Mouse (Mus musculus): Measurements from ENCODE around the gene 4632433K11Rik. TPM values are rescaled to one million over a fixed set of nuclear protein-coding genes. Genes with fewer than 3 reads are reported as not detected.
"Not testable (repeated sequence)": the region's sequence is repeated elsewhere in the genome, so short reads cannot be mapped to it uniquely, and the experiment has no call there.

4632433K11Rik gene
- total and polyA plus RNA-seq, 3 experiments = not detected

GRCm38 (mm10) chr7:5074984-5075383 lies 41.1 kb downstream of the 4632433K11Rik start:
- Histone ChIP-seq H3K27me3 (ENCODE audit: control insufficient read depth in 1 of 2, insufficient read depth in 2 of 2, low read length in 2 of 2) (no peaks in the 10 kb centered on the region), H3K79me2 (ENCODE audit: control insufficient read depth, insufficient read depth, low read length, poor library complexity) (peaks cover 18% of the 10 kb centered on the region), H3K27ac (ENCODE audit: control insufficient read depth, low read depth, low read length) (no peak overlapping the region), H3K9me3 (replicated peaks; ENCODE audit: insufficient read depth, low read length) (no peaks in the 10 kb centered on the region), H3K9ac (ENCODE audit: control insufficient read depth, low read depth, low read length, poor library complexity, severe bottlenecking) (no peak overlapping the region), H3K36me3 (ENCODE audit: control insufficient read depth in 1 of 2, insufficient read depth in 2 of 2, low read length in 2 of 2) (peaks cover 48% of the 10 kb centered on the region in 2 experiments), H3K4me3 (ENCODE audit: control insufficient read depth in 1 of 2, insufficient read depth in 1 of 2, low read depth in 2 of 2, low read length in 2 of 2) (no peak overlapping the region), H3K4me1 (ENCODE audit: control insufficient read depth in 1 of 2, insufficient read depth in 2 of 2, low read length in 2 of 2) (peaks cover 12 to 32% of the 10 kb centered on the region in 2 experiments)
- no peak for TF ChIP-seq POLR2AphosphoS2 (IDR thresholded peaks at IDR 0.05; ENCODE audit: low read length)
- no peak for DNase-seq (ENCODE audit: low read depth, low spot score)

- DNase-seq (ENCODE audit: low read depth, low spot score) = peak; percentile 72
- H3K27ac ChIP-seq (ENCODE audit: control insufficient read depth, low read depth, low read length) = peak overlapping the region; percentile 84
- 0 out of 2 replicates have a peak, but pooled peaks have one; percentile 47 for TF ChIP-seq GABPA (IDR thresholded peaks at IDR 0.05; ENCODE audit: low read depth, low read length)
- peak in 1 of 2 experiments; percentile 63; a peak in 2 of 4 replicates for TF ChIP-seq EP300 (IDR thresholded peaks at IDR 0.05; ENCODE audit: low read depth in 1 of 2, low read length in 2 of 2)
- TF ChIP-seq ZKSCAN1 (IDR thresholded peaks at IDR 0.05; ENCODE audit: low read depth, low read length) = no peak
- peak; percentile 30; the same call in 1 of the 2 replicates for TF ChIP-seq GATA1 (IDR thresholded peaks at IDR 0.05; ENCODE audit: low read depth, low read length)
- TF ChIP-seq TAL1 (IDR thresholded peaks at IDR 0.05; ENCODE audit: low read length) = peak; percentile 43
- TF ChIP-seq ETS1 (IDR thresholded peaks at IDR 0.05; ENCODE audit: low read depth, low read length) = peak; percentile 86
- TF ChIP-seq USF1 (IDR thresholded peaks at IDR 0.05; ENCODE audit: low read depth, low read length) = peak; percentile 84; the same call in 1 of the 2 replicates
- TF ChIP-seq BHLHE40 (IDR thresholded peaks at IDR 0.05; ENCODE audit: borderline replicate concordance, low read depth, low read length) = no peak
- TF ChIP-seq TCF12 (IDR thresholded peaks at IDR 0.05; ENCODE audit: low read depth, low read length) = peak; percentile 46; the same call in 1 of the 2 replicates
- H3K4me1 ChIP-seq (ENCODE audit: control insufficient read depth in 1 of 2, insufficient read depth in 2 of 2, low read length in 2 of 2) = peaks cover 12 to 30% of the 10 kb centered on the region in 2 experiments
- H3K27me3 ChIP-seq (ENCODE audit: control insufficient read depth in 1 of 2, insufficient read depth in 2 of 2, low read length in 2 of 2) = no peaks in the 10 kb centered on the region
- no peak overlapping the region for H3K4me3 ChIP-seq (ENCODE audit: control insufficient read depth in 1 of 2, insufficient read depth in 1 of 2, low read depth in 2 of 2, low read length in 2 of 2)
- H3K9ac ChIP-seq (ENCODE audit: control insufficient read depth, low read depth, low read length, poor library complexity, severe bottlenecking) = no peak overlapping the region
- H3K9me3 ChIP-seq (replicated peaks; ENCODE audit: insufficient read depth, low read length) = no peaks in the 10 kb centered on the region
- peaks cover 41 to 43% of the 10 kb centered on the region in 2 experiments for H3K36me3 ChIP-seq (ENCODE audit: control insufficient read depth in 1 of 2, insufficient read depth in 2 of 2, low read length in 2 of 2)
- peaks cover 19% of the 10 kb centered on the region for H3K79me2 ChIP-seq (ENCODE audit: control insufficient read depth, insufficient read depth, low read length, poor library complexity)
These were observed 43.0 kb downstream of the 4632433K11Rik start for GRCm38 (mm10) chr7:5076931-5077330.

GRCm38 (mm10) chr7:5079365-5080009 lies 45.6 kb downstream of the 4632433K11Rik start:
- Histone ChIP-seq H3K36me3 (ENCODE audit: control insufficient read depth in 1 of 2, insufficient read depth in 2 of 2, low read length in 2 of 2) (peaks cover 24 to 43% of the 10 kb centered on the region in 2 experiments), H3K4me3 (ENCODE audit: control insufficient read depth in 1 of 2, insufficient read depth in 1 of 2, low read depth in 2 of 2, low read length in 2 of 2) (peak overlapping the region; percentile 17 to 30; a peak in 2 of 4 replicates), H3K4me1 (ENCODE audit: control insufficient read depth in 1 of 2, insufficient read depth in 2 of 2, low read length in 2 of 2) (peaks cover 12 to 34% of the 10 kb centered on the region in 2 experiments), H3K9ac (ENCODE audit: control insufficient read depth, low read depth, low read length, poor library complexity, severe bottlenecking) (peak overlapping the region; percentile 59), H3K79me2 (ENCODE audit: control insufficient read depth, insufficient read depth, low read length, poor library complexity) (peaks cover 34% of the 10 kb centered on the region), H3K27ac (ENCODE audit: control insufficient read depth, low read depth, low read length) (peak overlapping the region; percentile 78)
- H3K9me3 ChIP-seq (replicated peaks; ENCODE audit: insufficient read depth, low read length); H3K27me3 ChIP-seq (ENCODE audit: control insufficient read depth in 1 of 2, insufficient read depth in 2 of 2, low read length in 2 of 2); DNase-seq (ENCODE audit: low read depth, low spot score): not testable (repeated sequence)
